Mouse (Mus musculus): Measurements from ENCODE around the gene Rbm20. TPM values are rescaled to one million over a fixed set of nuclear protein-coding genes. Genes with fewer than 3 reads are reported as not detected.
"Not testable (repeated sequence)": the region's sequence is repeated elsewhere in the genome, so short reads cannot be mapped to it uniquely, and the experiment has no call there.

Rbm20 gene
- polyA plus RNA-seq, 1 experiment = 0.22 TPM

DNA sequence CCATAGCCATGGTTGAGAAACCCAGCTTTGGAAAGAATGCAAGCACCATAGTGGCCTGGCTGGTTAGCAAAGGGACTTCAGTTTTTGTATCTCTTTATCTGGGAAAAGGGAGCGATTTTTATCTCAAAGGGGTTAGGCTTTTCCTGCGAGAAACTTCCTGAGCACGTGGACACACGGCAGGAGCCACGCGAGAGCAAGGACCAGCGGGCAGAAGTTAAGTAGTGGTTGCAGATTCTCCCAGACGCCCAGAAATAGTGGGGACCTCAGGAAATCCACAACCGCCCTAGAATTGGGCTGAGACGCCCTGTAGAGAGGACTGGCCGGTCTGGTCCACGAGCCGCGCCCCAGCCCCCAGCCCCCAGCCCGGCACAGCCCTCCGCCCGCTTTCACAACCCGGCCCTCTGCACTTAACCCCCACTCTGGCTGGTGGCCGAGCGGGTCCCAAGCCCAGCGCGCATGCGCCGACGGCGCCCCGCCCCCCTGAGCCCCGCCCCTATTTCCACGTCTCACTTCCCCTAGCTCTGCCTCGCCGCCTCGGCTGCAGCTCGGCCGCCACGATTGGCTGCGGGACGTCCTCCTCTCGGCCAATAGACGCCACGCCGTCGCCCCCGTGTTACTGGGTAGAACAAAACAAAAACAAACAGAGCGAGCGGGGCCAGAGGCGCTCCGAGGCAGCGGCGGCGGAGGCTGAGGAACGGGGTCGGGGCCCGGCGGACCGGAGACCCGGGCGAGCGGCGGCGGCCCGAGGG, 225.8 kb downstream of the Rbm20 start:
- H3K4me1 ChIP-seq (ENCODE audit: control insufficient read depth, insufficient read depth, insufficient read length) = peaks cover 37% of the 10 kb centered on the region

DNA sequence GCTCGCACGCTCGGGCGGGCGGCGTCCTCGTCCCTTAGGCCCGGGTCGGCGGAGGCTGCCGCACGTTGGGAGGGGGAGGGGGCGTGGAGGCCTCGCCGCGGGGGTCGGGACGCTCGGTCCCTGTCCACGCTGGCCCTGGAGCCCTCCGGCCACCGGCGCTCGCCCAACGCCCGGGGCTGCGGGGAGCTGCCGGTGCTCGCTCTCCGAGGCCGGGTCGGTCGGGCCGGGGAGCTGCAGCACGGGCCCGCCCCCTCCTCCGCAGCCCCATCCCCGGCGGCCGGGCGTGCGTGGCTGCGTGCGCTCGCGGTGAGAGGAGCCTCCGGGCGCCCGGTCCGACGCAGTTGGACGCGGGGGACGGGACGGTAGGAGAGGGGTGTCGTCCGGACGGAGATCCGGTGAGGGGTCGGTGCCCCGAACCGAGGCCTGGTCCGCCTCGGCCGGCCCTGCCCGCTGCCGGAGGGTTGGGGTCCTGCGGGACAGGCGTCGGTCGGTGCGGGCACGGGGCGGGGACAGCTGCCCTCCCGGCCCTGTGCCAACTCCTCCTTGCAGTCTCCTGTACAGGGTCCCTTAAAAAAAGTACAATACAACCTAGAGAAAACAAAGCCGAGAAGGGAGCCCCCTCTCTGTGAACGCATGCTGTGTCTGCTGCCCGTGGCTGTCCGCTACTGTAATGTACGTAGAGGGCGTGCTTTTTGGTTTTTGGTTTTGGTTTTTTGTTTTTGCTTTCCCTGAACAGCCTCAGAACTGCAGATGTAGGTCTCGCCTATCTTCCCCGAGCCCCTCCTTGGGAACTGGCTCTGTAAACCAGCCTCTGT, 226.6 kb downstream of the Rbm20 start:
- peak overlapping the region; percentile 97 for H3K27ac ChIP-seq (ENCODE audit: insufficient read depth, low read length)
- WGBS = 1% methylated on average over 82 of the region's 83 CpGs
- peaks cover 1% of the 10 kb centered on the region; the same call in 1 of the 2 replicates for H3K36me3 ChIP-seq (ENCODE audit: control insufficient read depth, insufficient read depth, low read length)
- DNase-seq (ENCODE audit: low read depth in 1 of 2, low spot score in 2 of 2) = peak; percentile 64 to 70
- no peak; the same call in 1 of the 2 replicates for TF ChIP-seq POLR2A (IDR thresholded peaks at IDR 0.05; ENCODE audit: low read depth, low read length)
- TF ChIP-seq CTCF (IDR thresholded peaks at IDR 0.05; ENCODE audit: extremely low read depth, insufficient read depth, insufficient read length, insufficient replicate concordance) = peak; percentile 30; the same call in 1 of the 2 replicates
- H3K4me1 ChIP-seq (ENCODE audit: control insufficient read depth, insufficient read depth, insufficient read length) = peaks cover 31% of the 10 kb centered on the region
- H3K27me3 ChIP-seq (ENCODE audit: control insufficient read depth, insufficient read depth, low read length) = no peaks in the 10 kb centered on the region
- H3K4me3 ChIP-seq (ENCODE audit: extremely low read depth, insufficient read depth, insufficient read length) = peak overlapping the region; percentile 94

More for the DNA sequence above, 225.8 kb downstream of the Rbm20 start:
- H3K27ac ChIP-seq (ENCODE audit: insufficient read depth, low read length) = peak overlapping the region; percentile 97
- peak; percentile 74 for TF ChIP-seq POLR2A (IDR thresholded peaks at IDR 0.05; ENCODE audit: low read depth, low read length)
- TF ChIP-seq CTCF (IDR thresholded peaks at IDR 0.05; ENCODE audit: extremely low read depth, insufficient read depth, insufficient read length, insufficient replicate concordance) = no peak
- H3K27me3 ChIP-seq (ENCODE audit: control insufficient read depth, insufficient read depth, low read length) = no peaks in the 10 kb centered on the region
- H3K4me3 ChIP-seq (ENCODE audit: extremely low read depth, insufficient read depth, insufficient read length) = peak overlapping the region; percentile 94
- DNase-seq (ENCODE audit: low read depth in 1 of 2, low spot score in 2 of 2) = peak; percentile 93 to 94
- WGBS = under 1% methylated on average over 60 of the region's 61 CpGs
- H3K36me3 ChIP-seq (ENCODE audit: control insufficient read depth, insufficient read depth, low read length) = no peaks in the 10 kb centered on the region

DNA sequence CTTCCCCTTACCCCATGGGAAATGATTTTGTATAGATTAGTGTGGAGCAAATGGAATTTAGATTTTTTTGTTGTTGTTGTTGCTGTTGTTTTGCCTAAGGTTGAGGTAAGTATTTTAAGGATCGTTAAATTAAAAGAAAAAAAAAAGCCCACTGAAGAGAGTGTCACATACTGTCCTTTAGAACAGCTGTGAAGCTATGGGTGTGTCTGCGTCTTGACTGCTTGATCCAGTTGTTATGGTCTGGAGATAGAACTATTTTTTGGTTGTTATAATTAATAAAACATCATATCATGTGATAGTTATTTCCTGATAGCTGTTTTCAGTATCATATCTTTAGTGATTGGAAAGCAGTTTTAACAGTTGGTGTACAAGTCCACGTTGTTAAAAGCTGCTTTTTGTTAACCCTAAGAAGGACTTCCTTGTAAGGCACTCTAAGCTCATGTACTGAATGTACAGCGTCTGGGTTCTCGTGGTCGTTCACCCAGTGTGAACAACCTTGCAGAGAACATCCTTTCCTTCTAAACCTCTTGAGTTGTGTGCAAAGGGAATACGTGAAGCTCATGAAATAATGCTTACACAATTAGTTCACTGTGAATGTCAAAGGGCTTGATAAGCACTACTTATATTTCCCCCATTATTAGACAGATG, 227.9 kb downstream of the Rbm20 start:
- 12% methylated on average over 7 of the region's 7 CpGs for WGBS
- Histone ChIP-seq H3K27me3 (ENCODE audit: control insufficient read depth, insufficient read depth, low read length) (no peaks in the 10 kb centered on the region), H3K36me3 (ENCODE audit: control insufficient read depth, insufficient read depth, low read length) (peaks cover 8% of the 10 kb centered on the region), H3K4me3 (ENCODE audit: extremely low read depth, insufficient read depth, insufficient read length) (peak overlapping the region; percentile 94), H3K27ac (ENCODE audit: insufficient read depth, low read length) (peak overlapping the region; percentile 7; the same call in 1 of the 2 replicates), H3K4me1 (ENCODE audit: control insufficient read depth, insufficient read depth, insufficient read length) (peaks cover 26% of the 10 kb centered on the region)
- no peak for DNase-seq (ENCODE audit: low read depth in 1 of 2, low spot score in 2 of 2)
- TF ChIP-seq CTCF (IDR thresholded peaks at IDR 0.05; ENCODE audit: extremely low read depth, insufficient read depth, insufficient read length, insufficient replicate concordance) = no peak
- no peak for TF ChIP-seq POLR2A (IDR thresholded peaks at IDR 0.05; ENCODE audit: low read depth, low read length)

DNA sequence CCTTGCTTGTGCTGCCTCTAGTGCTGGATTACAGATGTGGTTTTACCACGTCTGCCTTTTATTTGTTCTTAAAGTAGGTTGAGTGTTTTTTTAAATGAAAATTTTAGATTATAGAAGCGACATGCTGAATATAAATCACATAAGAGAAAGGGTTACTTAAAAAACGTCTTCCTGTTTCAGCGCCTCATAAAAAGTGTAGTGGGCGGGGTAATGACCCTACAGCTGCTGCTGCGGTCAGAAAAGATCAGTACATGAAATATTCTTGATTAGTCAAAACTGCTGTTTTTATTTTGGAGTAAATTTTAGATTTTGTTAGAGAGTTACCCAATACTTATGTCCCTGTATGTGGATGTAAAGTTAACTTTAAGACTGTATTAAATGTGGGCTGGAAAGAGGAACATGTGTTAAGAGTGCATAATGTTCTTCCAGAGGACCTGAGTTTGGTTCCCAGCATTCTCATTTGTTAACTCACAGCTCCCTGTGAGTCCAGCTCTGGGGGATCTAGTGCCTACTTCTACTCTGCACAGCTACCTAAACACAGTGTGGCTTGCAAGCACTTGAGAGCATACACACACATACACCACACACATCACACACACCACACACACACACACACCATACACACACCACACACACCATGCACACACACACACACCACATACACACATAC, 229.1 kb downstream of the Rbm20 start:
- peaks cover 15% of the 10 kb centered on the region for H3K4me1 ChIP-seq (ENCODE audit: control insufficient read depth, insufficient read depth, insufficient read length)
- DNase-seq (ENCODE audit: low read depth in 1 of 2, low spot score in 2 of 2) = no peak
- H3K36me3 ChIP-seq (ENCODE audit: control insufficient read depth, insufficient read depth, low read length) = peaks cover 10% of the 10 kb centered on the region
- peak overlapping the region; percentile 32; the same call in 1 of the 2 replicates for H3K4me3 ChIP-seq (ENCODE audit: extremely low read depth, insufficient read depth, insufficient read length)
- no peaks in the 10 kb centered on the region for H3K27me3 ChIP-seq (ENCODE audit: control insufficient read depth, insufficient read depth, low read length)
- H3K27ac ChIP-seq (ENCODE audit: insufficient read depth, low read length) = peak overlapping the region; percentile 34
- WGBS = 1% methylated on average over 6 of the region's 6 CpGs
- TF ChIP-seq POLR2A (IDR thresholded peaks at IDR 0.05; ENCODE audit: low read depth, low read length) (no peak), CTCF (IDR thresholded peaks at IDR 0.05; ENCODE audit: extremely low read depth, insufficient read depth, insufficient read length, insufficient replicate concordance) (no peak)

DNA sequence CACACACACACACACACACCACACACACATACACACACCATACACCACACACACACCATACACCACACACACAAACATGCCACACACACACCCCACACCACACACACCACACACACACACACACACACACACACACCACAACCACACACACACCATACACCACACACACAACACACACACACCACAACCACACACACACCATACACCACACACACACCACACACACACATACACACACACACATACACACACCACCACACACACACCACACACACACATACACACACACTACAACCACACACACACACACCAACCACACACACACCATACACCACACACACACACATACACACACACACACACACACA, 229.6 kb downstream of the Rbm20 start:
- not testable (repeated sequence) for H3K27me3 ChIP-seq (ENCODE audit: control insufficient read depth, insufficient read depth, low read length); DNase-seq (ENCODE audit: low read depth in 1 of 2, low spot score in 2 of 2); H3K36me3 ChIP-seq (ENCODE audit: control insufficient read depth, insufficient read depth, low read length); H3K4me3 ChIP-seq (ENCODE audit: extremely low read depth, insufficient read depth, insufficient read length)
- H3K27ac ChIP-seq (ENCODE audit: insufficient read depth, low read length) = peak overlapping the region; percentile 34
- peaks cover 15% of the 10 kb centered on the region; the same call in 1 of the 2 replicates for H3K4me1 ChIP-seq (ENCODE audit: control insufficient read depth, insufficient read depth, insufficient read length)

DNA sequence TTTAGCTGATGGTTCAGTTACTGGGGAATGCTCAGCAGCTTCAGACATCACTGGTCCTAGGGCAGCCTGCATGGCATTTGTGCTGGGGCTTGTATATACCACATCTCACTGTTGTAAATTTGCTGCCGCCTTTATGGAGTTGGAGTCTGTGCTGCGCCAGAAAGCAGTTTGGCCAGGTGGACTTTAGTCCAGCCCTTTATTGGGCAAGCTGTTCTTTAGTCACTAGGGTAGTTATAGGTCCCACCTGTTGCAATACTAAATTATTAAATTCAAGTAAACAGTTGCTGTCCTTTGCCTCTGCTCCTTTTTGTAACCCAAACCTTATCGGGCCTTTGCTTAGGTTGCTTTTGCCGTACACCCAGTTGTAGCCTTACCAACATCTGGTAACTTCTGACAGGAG, 237.8 kb downstream of the Rbm20 start:
- no peak overlapping the region for H3K4me3 ChIP-seq (ENCODE audit: extremely low read depth, insufficient read depth, insufficient read length)
- 95% methylated on average over 4 of the region's 4 CpGs for WGBS
- H3K27me3 ChIP-seq (ENCODE audit: control insufficient read depth, insufficient read depth, low read length) = no peaks in the 10 kb centered on the region
- H3K4me1 ChIP-seq (ENCODE audit: control insufficient read depth, insufficient read depth, insufficient read length) = no peaks in the 10 kb centered on the region
- no peak for TF ChIP-seq CTCF (IDR thresholded peaks at IDR 0.05; ENCODE audit: extremely low read depth, insufficient read depth, insufficient read length, insufficient replicate concordance)
- no peak for TF ChIP-seq POLR2A (IDR thresholded peaks at IDR 0.05; ENCODE audit: low read depth, low read length)
- DNase-seq (ENCODE audit: low read depth in 1 of 2, low spot score in 2 of 2) = no peak
- no peak overlapping the region for H3K27ac ChIP-seq (ENCODE audit: insufficient read depth, low read length)
- H3K36me3 ChIP-seq (ENCODE audit: control insufficient read depth, insufficient read depth, low read length) = peaks cover 47% of the 10 kb centered on the region

Other genes with a start within 250 kb of the Rbm20 start
- gene Dusp5, start 148.2 kb upstream of the Rbm20 start, polyA plus RNA-seq (2012; rRNA removed) = 10.9 and 19.4 TPM in 2 replicates
- 63.5 and 68.4 TPM in 2 replicates for gene Nutf2-ps1, start 88.2 kb upstream of the Rbm20 start, polyA plus RNA-seq (2012; rRNA removed)
- gene Smc3, start 76.9 kb upstream of the Rbm20 start, polyA plus RNA-seq (2012; rRNA removed) = 2.9 and 3.6 TPM in 2 replicates
- gene Pdcd4, start 214.9 kb downstream of the Rbm20 start, polyA plus RNA-seq (2012; rRNA removed) = 8.7 and 9.4 TPM in 2 replicates